In genomic region chr11:78741958-78742357, GRCm38 (mm10) we compare ENCODE assay signal across 18 mouse cellular contexts.
"Had no signal": no experiment of that assay in that cellular context is flagged by ENCODE, and none has a peak within 500 bp of the region (broad histone marks: within the 10 kb centered on the region; RNA-seq: fewer than 3 reads in every experiment).

No protein-coding gene starts in this region.

- H3K27me3 ChIP-seq: limb, embryonic 13.5 days; liver, embryonic 12.5 days; liver, embryonic 15.5 days; neural tube, embryonic 13.5 days had no signal

- H3K36me3 ChIP-seq: limb, embryonic 10.5 days; limb, embryonic 13.5 days; liver, embryonic 12.5 days; liver, embryonic 15.5 days; neural tube, embryonic 13.5 days had no signal

- H3K9ac ChIP-seq: limb, embryonic 13.5 days; liver, embryonic 12.5 days; liver, embryonic 15.5 days; neural tube, embryonic 13.5 days had no signal

- DNase-seq: kidney, adult 2 months; kidney, postnatal 25 days; layer of hippocampus, adult 9-11 months; liver; lung, adult 2 months; retina, postnatal 1 day; right cerebral cortex, postnatal 25 days; thymus, adult 2 months; thymus, postnatal 14 days; thymus, postnatal 4 days had no signal

- H3K27ac ChIP-seq: kidney, postnatal 0 days; layer of hippocampus, adult 2 months; limb, embryonic 10.5 days; limb, embryonic 13.5 days; liver, embryonic 12.5 days; liver, embryonic 15.5 days; neural tube, embryonic 13.5 days had no signal

- H3K4me2 ChIP-seq: limb, embryonic 13.5 days; liver, embryonic 12.5 days; liver, embryonic 15.5 days; neural tube, embryonic 13.5 days had no signal

- H3K4me1 ChIP-seq: limb, embryonic 10.5 days; limb, embryonic 13.5 days; liver, embryonic 12.5 days; liver, embryonic 15.5 days; neural tube, embryonic 13.5 days had no signal

- H3K9me3 ChIP-seq: limb, embryonic 10.5 days; limb, embryonic 13.5 days; liver, embryonic 12.5 days; liver, embryonic 15.5 days; neural tube, embryonic 13.5 days had no signal

- ATAC-seq: liver, embryonic 12.5 days had no signal

- H3K4me3 ChIP-seq: layer of hippocampus, adult 2 months; limb, embryonic 10.5 days; limb, embryonic 13.5 days; liver, embryonic 12.5 days; liver, embryonic 15.5 days; myocyte; neural tube, embryonic 13.5 days had no signal
